Mouse (Mus musculus) testis, postnatal 14 days (tissue): ENCODE data around the gene Gm17720.

Experiments
- DNase-seq: peaks from one replicate; pipeline ENCODE4 v3.0.0; 2021; ENCODE audit warnings: low spot score

Gm17720 gene

DNA sequence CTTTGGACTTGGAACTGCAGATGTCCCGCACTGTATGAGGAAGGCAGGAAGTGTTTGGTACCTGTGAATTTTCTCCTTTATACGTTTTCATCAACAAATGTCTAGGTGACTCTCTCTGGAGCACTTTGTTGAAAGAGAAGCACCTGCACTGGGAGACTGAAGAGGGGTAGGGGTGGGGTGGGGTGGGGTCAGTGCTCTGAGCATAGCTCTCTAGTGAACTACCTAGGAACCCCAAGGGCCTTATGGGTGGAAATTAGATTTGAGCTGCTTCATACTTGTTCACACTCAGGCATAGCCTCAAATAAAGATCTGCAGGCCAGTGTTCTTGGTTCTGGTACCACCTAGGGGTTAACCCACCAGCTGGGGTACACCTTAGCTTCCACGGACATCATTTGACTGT is at the start of gene Gm17720:
Gene Gm17720, minus strand, starts transcription at position 101 of the 400 bp plus-strand sequence.
- DNase-seq, result no peak

DNA sequence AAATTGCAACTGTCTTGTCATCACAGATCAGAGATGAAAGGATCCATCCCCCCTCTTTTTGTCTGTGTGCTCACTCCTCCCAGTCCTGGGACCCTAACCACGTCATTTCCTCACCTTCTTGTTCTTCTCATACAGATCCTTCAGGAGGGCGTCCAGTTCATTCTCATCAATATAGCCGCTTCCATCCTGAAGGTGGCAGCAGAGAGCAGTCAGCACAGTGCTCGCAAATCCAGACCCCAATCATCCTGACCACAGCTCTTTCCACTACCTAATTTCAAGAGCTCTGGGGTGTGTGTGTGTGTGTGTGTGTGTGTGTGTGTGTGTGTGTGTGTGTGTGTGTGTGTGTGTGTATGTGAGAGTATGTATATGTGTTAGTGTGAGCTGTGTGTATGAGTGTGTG is 43.0 kb upstream of the Gm17720 start:
- no peak for DNase-seq

DNA sequence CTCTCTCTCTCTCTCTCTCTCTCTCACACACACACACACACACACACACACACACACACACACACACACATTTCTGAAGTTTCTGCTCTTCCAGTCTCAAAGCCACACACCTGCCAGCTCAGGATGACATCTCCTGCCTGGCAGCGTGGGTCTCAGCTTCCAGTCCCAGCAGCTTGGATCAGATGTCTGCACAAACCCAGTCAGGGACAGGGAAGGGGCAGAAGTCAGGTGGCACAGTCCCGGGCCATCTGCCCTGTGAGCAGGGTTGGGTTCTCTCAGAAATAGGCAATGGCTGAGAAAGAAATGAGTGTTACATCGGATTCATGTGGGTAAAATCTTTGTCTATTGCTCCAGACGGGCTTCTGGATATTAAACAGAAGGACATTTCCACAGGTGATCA is 38.2 kb upstream of the Gm17720 start:
- DNase-seq, result no peak

GRCm38 (mm10) chr8:110140156-110140555 is 37.6 kb upstream of the Gm17720 start:
- no peak for DNase-seq

GRCm38 (mm10) chr8:110135515-110135914 is 33.0 kb upstream of the Gm17720 start:
- no peak for DNase-seq

GRCm38 (mm10) chr8:110134236-110134635 is 31.7 kb upstream of the Gm17720 start:
- no peak for DNase-seq

DNA sequence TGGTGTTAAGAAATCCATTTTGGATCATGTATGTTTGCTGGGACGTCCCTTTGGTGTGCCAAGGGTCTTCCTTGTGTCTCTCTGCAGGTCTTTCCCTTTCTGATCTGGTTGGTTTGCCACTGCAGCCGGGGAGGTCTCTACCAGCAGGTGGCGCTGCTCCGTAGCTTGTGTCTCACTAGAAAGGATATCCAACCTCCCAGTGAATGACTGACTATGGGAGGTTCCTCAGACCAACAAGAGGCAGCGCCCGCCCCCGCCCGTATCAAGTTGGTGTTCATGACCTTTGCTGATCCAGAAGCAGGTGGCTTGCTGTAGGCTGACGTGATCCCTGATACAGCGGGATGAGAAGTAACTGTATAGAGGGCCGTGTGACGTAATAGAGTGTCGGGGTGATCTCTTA is 28.0 kb upstream of the Gm17720 start:
- peak; percentile 46 for DNase-seq

DNA sequence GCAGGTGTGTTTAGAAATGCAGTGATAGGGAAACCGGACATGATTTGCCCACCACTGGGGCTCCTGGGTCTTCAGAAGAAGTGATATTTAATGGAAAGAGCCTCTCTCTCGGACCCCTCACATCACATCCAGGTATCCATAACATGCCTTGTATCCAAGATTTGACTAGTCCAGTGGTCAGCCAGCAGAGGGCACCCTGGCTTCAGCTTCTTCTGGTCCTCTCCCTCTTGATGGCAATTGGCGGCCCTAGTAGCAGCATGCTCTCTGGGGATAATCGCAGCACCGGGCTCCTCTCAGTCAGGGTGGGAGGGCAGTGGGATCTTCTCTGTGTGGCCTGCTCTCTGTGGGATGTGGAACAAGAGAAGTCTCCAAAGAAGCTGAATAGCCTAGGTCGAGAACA is 17.2 kb upstream of the Gm17720 start:
- no peak for DNase-seq

GRCm38 (mm10) chr8:110101676-110102075 is 877 bp downstream of the Gm17720 start:
- peak; percentile 39 for DNase-seq

DNA sequence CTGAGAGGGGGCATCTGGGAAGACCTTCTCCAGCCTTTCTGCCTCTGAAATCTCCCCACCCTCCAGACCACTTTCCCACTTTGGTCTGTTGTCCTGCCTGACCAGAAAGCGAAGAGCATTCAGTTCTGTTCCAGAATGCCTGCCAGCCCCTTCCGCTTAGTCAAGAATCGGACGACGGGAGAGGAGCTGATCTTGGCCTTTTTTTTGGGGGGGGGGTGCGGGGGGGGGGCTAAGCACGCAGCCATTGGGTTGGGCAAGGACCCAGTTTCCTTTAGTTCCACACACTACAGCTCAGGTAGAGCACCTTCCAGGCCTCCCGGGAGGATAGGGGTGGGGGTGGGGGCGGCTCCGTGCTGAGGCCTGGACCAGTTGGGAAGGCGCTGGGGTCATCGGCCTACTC is 1.6 kb downstream of the Gm17720 start, which contains the start of gene Gm21964:
Gene Gm21964, plus strand, starts transcription at position 301 of the 400 bp plus-strand sequence.
- no peak for DNase-seq

- DNase-seq, result no peak
Observed at GRCm38 (mm10) chr8:110091869-110092268, 10.7 kb downstream of the Gm17720 start.

DNA sequence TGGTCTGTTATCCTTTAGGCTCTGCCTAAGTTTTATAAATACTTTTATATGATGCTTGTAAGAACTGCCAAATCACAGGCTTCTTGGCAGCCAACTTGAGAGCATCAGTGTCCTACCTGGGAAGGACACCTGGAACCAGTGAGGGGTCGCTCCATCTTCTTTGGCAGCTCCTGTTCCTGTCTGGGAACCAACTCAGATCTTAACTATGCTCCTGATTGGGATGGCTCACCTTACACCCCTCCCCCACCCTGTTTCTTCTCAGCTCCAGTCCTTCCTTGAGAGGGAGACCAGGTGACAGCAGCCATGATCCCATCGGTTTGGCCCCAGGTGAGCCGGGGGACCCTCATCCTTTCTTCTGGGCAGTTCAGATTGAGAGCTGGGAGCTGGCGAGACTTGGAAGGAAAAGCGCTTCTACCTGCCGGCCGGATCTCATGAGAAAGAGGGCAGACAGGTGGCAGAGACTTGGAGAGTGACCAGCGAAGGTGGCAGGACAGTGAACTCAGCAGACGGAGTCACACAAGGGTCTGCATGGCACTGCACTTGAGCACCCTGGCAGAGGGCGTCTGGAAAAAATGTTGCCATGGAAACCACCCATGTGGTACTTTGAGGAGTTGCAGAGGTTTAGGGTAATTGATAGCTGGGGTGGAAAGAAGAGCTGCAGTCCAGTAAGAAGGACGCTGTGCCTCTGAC is 20.0 kb downstream of the Gm17720 start:
- no peak for DNase-seq

DNA sequence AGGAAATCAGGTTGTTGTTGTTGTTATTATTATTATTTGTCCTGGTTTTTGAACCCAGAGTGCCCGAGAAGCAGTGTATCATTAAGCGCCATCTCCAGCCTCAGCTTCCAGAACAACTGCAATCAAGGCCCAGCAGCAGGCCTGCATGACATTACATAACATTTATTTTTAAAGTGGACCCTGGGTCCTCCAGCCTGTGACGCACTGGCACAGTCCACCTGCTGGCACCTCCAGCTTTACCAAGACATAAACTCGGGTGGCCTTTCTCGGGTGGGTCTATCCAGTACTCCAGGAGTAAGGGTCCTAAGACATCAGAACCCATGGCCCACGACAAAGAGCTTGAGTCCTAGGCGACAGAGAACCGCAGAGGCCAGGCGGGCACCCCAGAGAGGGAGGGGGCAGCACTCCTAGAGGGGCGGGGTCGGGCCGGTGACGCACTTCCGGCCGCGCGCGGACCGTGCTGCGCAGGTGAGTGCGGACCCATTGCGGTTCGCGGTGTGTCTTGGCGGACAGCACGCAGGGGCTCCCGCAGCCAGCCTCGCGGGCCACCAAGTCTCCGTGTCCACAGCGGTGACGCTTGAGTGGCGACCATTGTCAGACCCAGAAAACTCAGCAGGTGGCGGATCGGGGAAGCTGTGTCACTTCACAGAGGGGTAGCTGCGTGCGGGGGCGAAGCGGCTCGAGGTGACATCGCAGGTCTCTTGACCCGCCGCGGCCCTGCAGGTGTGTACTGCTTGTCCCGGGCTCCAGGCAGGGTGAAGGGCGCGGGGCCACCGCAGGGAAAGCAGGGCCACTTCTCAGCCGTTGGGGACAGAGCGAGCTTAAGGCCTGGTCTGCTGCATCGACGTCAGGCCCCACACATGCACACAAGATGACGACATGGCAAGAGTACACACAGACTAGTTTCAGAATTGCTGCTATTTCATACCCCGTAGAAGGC is 23.0 kb downstream of the Gm17720 start, which contains the start of gene Zfp612:
Gene Zfp612, plus strand, starts transcription at position 465 of the 940 bp plus-strand sequence.
- DNase-seq, result peak; percentile 81

DNA sequence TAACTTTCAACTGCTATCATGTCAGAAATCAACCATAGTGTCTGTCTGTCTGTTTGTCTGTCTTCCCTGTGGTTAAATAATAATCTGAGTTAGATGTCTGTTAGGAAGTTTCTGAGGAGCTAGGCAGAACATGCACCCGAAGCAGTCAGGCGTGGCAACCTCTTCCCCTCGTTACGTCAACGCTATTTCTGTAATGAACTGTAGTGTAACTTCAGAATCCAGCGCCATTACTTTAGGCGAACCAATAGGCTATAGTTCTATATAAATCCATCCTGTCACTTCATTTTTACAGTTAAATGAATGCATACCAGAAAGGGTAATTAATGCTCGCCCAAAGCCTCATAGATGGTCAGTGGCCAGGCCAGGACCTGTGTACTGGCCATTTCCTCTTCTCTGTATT is 28.1 kb downstream of the Gm17720 start:
- no peak for DNase-seq

DNA sequence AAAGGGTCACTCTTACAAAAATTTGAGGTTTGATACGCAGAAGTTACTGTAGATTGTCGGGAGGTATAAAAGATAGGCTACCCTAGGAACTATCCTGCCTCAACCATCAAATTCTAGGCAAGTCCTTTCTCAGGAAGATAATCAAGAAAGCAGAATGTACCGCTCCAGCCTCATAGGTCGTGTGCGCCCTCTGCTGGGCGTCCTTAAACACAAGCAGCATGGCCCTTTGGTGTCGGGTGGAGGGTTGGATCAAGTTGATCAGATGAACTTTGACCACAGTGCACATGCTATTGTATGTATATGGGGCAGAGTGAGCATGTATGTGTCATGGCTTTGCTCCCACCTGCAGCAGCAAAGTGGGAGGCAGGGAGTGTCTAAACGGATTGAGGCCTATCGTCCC is 31.0 kb downstream of the Gm17720 start:
- DNase-seq, result peak; percentile 21

DNA sequence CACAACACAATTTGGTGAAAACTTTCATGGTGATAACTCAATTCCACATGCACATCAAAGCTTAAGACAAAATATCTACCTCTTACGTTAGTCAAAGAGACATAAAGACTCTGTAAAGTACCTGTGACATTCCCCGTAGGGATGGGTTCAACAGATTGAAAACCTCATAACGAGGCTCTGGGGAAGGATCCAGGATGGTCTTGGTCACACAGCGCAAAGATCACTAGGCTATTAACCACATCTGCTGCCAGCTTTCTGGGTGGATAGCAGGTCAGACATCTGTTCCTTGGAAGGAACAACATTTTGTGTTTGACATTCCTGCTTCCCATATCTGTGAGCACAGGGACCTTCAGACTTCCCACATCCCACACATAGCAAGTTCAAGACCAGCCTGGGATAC is 32.8 kb downstream of the Gm17720 start:
- DNase-seq, result no peak

DNA sequence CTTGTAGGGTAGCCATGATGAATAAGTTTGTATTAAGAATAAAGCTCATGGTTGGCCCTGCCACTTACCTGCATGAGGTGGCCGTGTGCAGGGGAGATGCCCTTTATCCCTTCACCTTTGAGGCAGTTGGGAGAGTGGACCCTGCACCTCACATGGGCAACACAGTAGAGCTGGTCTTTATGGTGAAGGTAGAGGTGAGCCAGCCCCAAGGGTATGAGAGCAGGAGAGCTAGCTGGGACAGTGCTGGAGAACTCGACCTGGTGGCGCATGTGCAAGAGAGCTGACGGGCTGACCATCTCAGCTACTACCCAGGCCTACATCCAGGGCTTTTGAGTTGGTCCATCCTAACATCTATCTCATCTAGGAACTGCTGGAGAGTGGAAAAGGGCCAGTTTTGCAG is 36.9 kb downstream of the Gm17720 start:
- DNase-seq, result no peak

DNA sequence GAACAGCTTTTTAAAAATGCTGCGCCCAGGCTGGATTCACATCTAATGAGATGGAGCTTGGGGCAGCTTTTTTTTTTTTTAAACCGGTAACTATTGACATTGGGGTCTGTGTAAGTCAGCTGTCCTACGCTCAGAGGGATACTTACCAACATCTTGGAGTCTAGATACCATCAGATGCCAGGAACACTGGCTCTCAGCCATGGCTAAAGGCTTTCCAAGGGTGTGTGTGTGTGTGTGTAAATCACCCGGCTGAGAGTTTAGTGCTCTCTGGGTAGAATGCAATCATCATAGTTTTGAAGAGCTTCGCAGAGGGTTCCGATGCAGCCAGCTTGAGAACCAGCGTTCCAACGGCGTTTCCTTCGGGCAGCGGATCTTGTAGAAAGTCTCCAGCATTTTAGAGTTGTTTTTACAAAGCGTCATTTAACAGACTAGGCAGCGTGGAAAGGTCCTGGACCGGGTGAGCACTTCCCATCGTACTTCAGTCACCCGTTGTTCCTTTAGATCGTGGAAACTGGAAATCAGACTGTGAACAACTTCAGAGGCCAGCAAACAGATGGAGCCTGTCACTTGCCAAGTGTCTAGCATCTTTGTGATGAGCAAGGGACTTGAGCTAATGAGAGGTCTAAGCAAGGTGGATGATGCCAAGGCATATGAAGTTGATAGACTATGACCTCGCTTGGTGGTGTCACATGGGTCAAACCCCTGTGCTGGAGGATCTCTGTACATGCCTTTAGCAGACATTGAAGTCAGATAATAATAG is 37.8 kb downstream of the Gm17720 start:
- no peak for DNase-seq

DNA sequence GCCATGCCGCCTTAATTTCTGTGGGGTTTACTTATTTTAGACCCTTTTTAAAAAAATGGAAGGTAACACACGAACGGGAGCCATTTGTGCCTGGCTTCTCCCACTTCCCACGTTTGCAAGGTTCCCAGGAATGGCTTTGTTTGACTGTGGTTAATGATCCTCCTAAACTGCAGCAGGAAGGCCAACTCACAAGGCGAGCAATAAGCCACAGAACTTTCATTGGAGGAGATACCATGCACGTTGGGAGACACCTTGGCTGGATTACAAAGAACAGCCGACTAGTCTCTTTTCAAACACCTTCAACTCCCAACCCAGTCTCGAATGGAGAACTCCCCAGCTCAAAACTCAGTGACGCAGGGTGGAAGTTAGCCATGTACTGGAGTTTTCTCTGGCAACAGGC is 38.4 kb downstream of the Gm17720 start:
- no peak for DNase-seq

- DNase-seq, result no peak
Observed at GRCm38 (mm10) chr8:110058207-110058606, 44.3 kb downstream of the Gm17720 start.

GRCm38 (mm10) chr8:110051208-110051607 is 51.3 kb downstream of the Gm17720 start:
- no peak for DNase-seq

- DNase-seq, result no peak
Observed at GRCm38 (mm10) chr8:110040509-110040908, 62.0 kb downstream of the Gm17720 start.
